Mouse (Mus musculus) spleen, adult 2 months (tissue): ENCODE data around the gene 1700022I11Rik. TPM values are rescaled to one million over a fixed set of nuclear protein-coding genes. Genes with fewer than 3 reads are reported as not detected.

Experiments
- DNase-seq, 2 experiments: peaks; one replicate each; pipeline versions ENCODE4 v3.0.0 to v3.0.0-alpha.2; 2012 to 2021; ENCODE audit warnings: low spot score in 2 of 2, low read depth in 1 of 2
- H3K27ac ChIP-seq: fragments of 200-500 bp; 2 replicates; pipeline ENCODE4 v1.5.1; 2012; ENCODE audit warnings: low read length, inconsistent platforms; ENCODE audit not compliant: insufficient read depth
- H3K27me3 ChIP-seq: fragments of 200-500 bp; 2 replicates; pipeline ENCODE4 v1.6.1; 2012; ENCODE audit warnings: mild to moderate bottlenecking, moderate library complexity, low read length, inconsistent platforms; ENCODE audit not compliant: control insufficient read depth, insufficient read depth
- H3K36me3 ChIP-seq: fragments of 200-500 bp; 2 replicates; pipeline ENCODE4 v1.6.1; 2012; ENCODE audit warnings: mild to moderate bottlenecking, low read length, inconsistent platforms; ENCODE audit not compliant: control insufficient read depth, insufficient read depth
- H3K4me1 ChIP-seq: fragments of 200-500 bp; 2 replicates; pipeline ENCODE4 v1.6.1; 2011; ENCODE audit warnings: inconsistent platforms; ENCODE audit not compliant: control insufficient read depth, insufficient read depth, insufficient read length
- H3K4me3 ChIP-seq: fragments of 200-500 bp; 2 replicates; pipeline ENCODE4 v1.5.1; 2011; ENCODE audit warnings: mild to moderate bottlenecking, inconsistent platforms; ENCODE audit not compliant: insufficient read depth, insufficient read length; ENCODE audit errors: extremely low read depth
- CTCF ChIP-seq: fragments of 200-500 bp; IDR thresholded peaks from 2 replicates; pipeline ENCODE4 v1.5.1; 2011; ENCODE audit warnings: mild to moderate bottlenecking, inconsistent platforms; ENCODE audit not compliant: insufficient read depth, insufficient read length, insufficient replicate concordance; ENCODE audit errors: extremely low read depth
- POLR2A ChIP-seq: fragments of 200-500 bp; IDR thresholded peaks from 2 replicates; pipeline ENCODE4 v1.6.1; 2011; ENCODE audit warnings: low read depth, low read length, inconsistent platforms
- WGBS: fragments of 180-500 bp; shearing (Covaris S2); methylation state at CpG from one replicate; pipeline ENCODE4 v1.1.7; 2018; 5-methylcytosine and 5-hydroxymethylcytosine counted together
- polyA plus RNA-seq: library from polyadenylated mRNA; depleted of rRNA; stranded (reverse); fragments of >200 nt; gene quantifications from 2 replicates; pipeline ENCODE4 v1.2.3, GENCODE M21; 2012

Gene 1700022I11Rik
- polyA plus RNA-seq, 1 experiment: not detected

DNA sequence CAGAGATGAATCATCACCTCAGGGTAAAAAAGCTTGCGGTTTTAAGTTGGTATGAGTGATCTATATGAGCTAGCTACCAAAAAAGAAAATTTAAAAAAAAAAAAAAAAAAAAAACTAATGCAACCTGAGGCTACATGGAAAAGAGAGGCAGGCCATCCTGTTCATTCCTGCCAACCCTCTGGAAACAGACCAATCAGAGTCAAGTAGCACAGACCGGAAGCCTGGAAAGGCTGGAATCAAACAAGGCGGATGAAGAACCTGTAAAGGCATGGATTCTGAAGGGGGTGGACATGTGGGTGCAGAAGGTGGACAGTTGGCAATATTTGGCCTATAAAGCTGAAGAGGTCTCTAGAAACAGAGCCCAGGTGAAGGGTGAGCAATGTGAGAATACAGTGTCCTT, 24.0 kb upstream of the 1700022I11Rik start:
- no peak overlapping the region for H3K4me3 ChIP-seq
- DNase-seq: no peak
- H3K4me1 ChIP-seq: peaks cover 4% of the 10 kb centered on the region; the same call in 1 of the 2 replicates
- H3K27ac ChIP-seq: no peak overlapping the region
- H3K27me3 ChIP-seq: no peaks in the 10 kb centered on the region
- 84% methylated on average over 3 of the region's 3 CpGs for WGBS
- no peaks in the 10 kb centered on the region for H3K36me3 ChIP-seq
- TF ChIP-seq CTCF (no peak), POLR2A (no peak)

DNA sequence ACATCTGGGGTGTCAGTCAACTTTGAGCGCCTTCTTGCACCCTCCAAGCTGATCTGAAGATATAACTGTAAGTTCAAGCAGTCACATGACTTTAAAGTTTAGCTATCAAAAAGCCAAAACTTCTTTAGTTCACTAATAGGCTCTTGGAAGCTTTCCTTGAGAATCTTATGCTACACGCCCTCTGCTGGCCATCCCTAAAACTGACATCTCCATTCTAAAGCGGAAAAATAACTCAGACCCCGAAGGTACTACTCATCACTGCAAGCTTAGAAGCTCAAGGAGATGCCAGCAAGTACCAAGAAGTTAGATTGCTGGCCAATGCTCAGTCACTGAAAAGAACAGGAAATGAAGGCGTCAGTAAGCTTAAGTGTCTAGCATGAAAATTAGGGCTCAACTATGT, 23.5 kb upstream of the 1700022I11Rik start:
- peaks cover 4% of the 10 kb centered on the region; the same call in 1 of the 2 replicates for H3K4me1 ChIP-seq
- no peaks in the 10 kb centered on the region for H3K27me3 ChIP-seq
- TF ChIP-seq POLR2A: no peak
- 0 out of 2 replicates have a peak, but pooled peaks have one; percentile 4 for TF ChIP-seq CTCF
- H3K27ac ChIP-seq: no peak overlapping the region
- H3K4me3 ChIP-seq: no peak overlapping the region
- H3K36me3 ChIP-seq: no peaks in the 10 kb centered on the region
- DNase-seq: no peak
- 7% methylated on average over 5 of the region's 5 CpGs for WGBS

DNA sequence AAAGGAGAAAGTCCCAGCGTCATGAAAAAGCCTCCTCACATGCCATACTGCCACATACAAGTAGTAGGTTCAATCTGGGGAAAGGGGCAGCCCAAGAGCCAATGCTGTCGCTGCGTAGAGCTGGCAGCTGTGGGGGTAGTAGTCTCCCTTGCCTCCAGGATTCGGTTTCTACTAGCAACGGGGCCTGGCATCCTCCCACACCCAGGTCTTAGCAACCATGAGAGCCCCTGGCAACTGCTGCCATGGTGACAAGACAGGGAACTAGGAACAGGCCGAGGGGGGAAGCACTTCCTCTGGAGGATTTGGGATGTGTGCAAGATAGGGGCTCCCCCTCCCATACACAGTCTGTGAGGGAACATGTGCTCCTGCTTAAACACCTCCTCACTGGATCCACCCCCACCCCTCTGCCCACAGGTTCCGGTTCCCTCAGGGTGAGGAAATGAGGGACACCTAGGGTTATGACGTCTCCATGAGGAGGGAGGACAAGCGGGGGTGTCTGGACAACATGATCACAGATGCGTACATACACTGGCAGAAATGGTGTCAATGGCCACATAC, 22.6 kb upstream of the 1700022I11Rik start:
- Histone ChIP-seq H3K27me3 (no peaks in the 10 kb centered on the region), H3K27ac (no peak overlapping the region), H3K4me3 (no peak overlapping the region), H3K4me1 (peaks cover 4% of the 10 kb centered on the region; the same call in 1 of the 2 replicates), H3K36me3 (no peaks in the 10 kb centered on the region)
- 42% methylated on average over 10 of the region's 10 CpGs for WGBS
- no peak for DNase-seq
- TF ChIP-seq POLR2A: no peak

DNA sequence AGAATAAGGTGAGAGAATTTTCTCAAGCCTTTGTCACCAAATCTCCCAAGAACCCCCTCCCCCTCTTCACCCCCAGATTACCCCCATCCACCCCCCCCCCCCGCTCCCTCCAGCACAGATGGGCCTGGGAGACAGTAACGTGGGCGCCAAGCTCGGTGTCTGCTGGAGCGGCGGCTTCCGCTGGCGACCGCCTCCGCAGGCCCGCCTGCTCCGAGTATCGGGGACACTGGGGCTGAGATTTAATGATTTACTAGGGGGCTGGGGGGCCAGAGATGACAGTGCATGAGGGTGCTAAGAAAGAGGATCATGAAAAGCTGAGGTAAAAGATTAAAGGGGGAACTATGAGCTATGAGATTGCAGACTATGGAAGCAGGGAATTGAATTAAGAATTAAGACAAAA, 20.9 kb upstream of the 1700022I11Rik start:
- Histone ChIP-seq H3K4me1 (peaks cover 4% of the 10 kb centered on the region; the same call in 1 of the 2 replicates), H3K27me3 (no peaks in the 10 kb centered on the region), H3K4me3 (no peak overlapping the region), H3K36me3 (no peaks in the 10 kb centered on the region), H3K27ac (no peak overlapping the region)
- no peak for DNase-seq
- 32% methylated on average over 13 of the region's 13 CpGs for WGBS
- TF ChIP-seq CTCF: no peak
- no peak for TF ChIP-seq POLR2A

DNA sequence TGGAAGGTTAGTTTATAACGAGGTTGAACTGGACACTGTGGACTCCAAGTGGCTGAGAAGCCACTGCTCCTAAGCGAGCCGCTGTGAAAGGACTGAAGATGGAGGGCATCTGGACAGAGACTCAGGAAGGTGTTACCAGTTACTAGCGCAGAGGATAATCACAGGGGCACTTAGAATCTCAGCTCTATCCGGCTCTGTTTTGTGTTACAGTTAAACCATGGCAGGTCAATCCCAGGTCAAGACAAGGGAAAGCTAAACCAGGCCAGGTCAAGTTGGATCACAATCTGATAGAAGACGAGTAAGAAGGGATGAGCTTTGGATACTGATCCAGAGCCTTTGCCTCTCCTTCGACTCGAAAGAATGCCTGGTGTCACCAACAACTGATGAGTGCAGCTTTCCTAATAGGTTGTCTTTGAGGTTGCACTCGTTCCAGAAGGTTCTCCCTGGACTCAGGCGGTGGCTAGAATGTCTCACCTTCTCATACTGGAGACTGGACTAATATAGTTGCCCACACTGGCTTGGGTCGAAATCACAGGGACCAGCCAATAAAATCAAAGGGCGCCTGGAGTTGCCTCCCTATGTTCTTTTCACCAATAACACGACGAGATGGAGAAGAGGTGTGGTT, 20.2 kb upstream of the 1700022I11Rik start:
- WGBS: 10% methylated on average over 14 of the region's 14 CpGs
- no peaks in the 10 kb centered on the region for H3K36me3 ChIP-seq
- no peak for TF ChIP-seq CTCF
- TF ChIP-seq POLR2A: no peak
- H3K4me3 ChIP-seq: peak overlapping the region; percentile 52
- H3K27ac ChIP-seq: no peak overlapping the region
- no peak for DNase-seq
- no peaks in the 10 kb centered on the region for H3K27me3 ChIP-seq
- peaks cover 4% of the 10 kb centered on the region; the same call in 1 of the 2 replicates for H3K4me1 ChIP-seq

DNA sequence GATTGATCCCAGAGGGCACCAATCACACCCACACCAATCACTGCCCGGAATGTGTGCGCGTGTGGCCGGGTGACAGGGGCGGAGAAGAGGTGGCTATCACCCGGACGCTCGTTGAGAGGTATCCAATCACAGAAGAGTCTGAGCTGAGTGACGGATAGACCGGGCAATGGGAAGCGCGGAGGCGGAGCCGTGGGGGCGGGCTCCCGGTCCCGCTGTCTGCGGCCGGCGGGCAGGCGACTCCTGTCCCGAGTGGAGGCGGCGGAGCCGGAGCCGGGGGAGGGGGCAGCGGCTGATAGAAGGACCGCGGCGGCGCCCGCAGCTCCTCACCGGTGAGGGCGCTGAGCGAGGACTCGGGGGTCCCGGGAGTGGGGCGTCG, 19.7 kb upstream of the 1700022I11Rik start, which contains the start of gene Dnajb5:
TSS of gene Dnajb5 (plus strand) at position 139 of the 376 bp plus-strand sequence.
- no peaks in the 10 kb centered on the region for H3K27me3 ChIP-seq
- WGBS: 1% methylated on average over 37 of the region's 39 CpGs
- peak; percentile 95 to 96 for DNase-seq
- peaks cover 4% of the 10 kb centered on the region; the same call in 1 of the 2 replicates for H3K4me1 ChIP-seq
- TF ChIP-seq CTCF (no peak), POLR2A (no peak)
- H3K4me3 ChIP-seq: peak within 1 kb of the TSS; percentile 79
- H3K36me3 ChIP-seq: no peaks in the 10 kb centered on the region
- H3K27ac ChIP-seq: peak within 1 kb of the TSS; percentile 91

DNA sequence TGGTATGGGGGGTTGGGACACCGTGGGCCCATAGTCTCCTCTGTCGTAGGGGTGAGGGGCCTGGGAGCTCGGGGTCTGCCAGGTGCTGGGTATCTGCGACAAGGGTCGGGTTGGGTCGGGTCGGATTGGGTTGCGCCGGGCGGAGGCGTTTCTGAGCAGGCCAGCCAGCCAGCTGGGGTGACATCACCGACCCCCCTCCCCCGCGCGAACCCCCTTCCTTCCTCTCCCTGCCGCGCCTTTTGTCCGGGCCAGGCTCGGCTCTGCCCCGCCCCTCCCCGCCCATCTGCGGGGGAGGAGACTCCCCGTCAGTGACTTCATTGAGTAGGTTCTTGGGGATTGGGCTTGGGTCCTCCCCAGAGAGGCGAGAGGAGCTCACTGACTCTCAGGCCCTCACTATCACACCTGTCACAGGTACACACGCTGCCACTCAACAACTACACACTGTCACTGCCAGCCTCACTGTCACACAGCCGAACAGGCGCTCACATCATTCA, 19.3 kb upstream of the 1700022I11Rik start:
- Histone ChIP-seq H3K4me3 (peak overlapping the region; percentile 79), H3K36me3 (no peaks in the 10 kb centered on the region), H3K27ac (peak overlapping the region; percentile 91), H3K4me1 (peaks cover 4% of the 10 kb centered on the region; the same call in 1 of the 2 replicates), H3K27me3 (no peaks in the 10 kb centered on the region)
- WGBS: 4% methylated on average over 21 of the region's 27 CpGs
- peak; percentile 81 to 88 for DNase-seq
- no peak for TF ChIP-seq CTCF
- no peak for TF ChIP-seq POLR2A
